Mouse (Mus musculus): ENCODE measurements around the gene Glod5. TPM values are rescaled to one million over a fixed set of nuclear protein-coding genes. Genes with fewer than 3 reads are reported as not detected.

The Glod5 gene
- polyA plus RNA-seq, 1 experiment = 1.3 TPM

DNA sequence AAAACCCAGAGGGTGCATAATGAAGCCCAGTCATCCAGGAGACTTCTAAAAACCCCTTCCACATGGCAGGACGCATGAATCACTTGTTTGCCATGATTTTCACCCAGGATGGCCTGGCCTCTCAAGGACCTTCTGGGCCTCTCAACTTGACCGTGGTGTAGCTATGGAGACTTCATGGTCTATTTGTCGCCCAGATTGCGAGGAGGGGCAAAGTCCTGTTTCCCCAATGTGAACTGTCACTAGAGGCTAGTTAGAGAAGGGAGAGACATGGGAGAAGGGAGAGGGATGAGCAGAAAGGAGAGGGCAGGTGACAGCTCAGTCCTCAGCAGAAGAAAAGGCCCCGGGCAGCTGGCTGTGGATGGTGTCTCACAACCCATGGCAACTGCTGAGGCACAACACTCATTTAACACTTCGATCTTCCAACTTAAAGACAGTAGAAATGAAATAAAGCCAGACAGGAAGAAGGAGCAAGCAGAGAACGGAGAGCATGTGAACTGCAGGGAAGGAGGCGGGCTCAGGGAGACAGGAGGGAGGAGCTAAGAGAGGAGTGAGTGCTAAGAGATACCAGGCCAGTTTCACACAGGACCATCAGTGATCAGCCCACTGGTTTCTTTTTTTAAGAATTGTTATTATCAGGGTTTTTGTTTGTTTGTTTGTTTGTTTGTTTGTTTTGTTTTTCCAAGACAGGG lies 25.8 kb downstream of the Glod5 start:
- Histone ChIP-seq H3K27ac (ENCODE audit: insufficient read depth, low read length) (no peak overlapping the region), H3K4me1 (ENCODE audit: control insufficient read depth, insufficient read depth, low read length) (no peaks in the 10 kb centered on the region), H3K27me3 (ENCODE audit: control insufficient read depth, insufficient read depth, low read length) (no peaks in the 10 kb centered on the region), H3K4me3 (replicated peaks; ENCODE audit: insufficient read depth, low read depth, low read length) (no peak overlapping the region)
- no peak for TF ChIP-seq CTCF (IDR thresholded peaks at IDR 0.05; ENCODE audit: borderline replicate concordance, insufficient read depth, low read depth, low read length)
- no peak for TF ChIP-seq POLR2A (IDR thresholded peaks at IDR 0.05; ENCODE audit: borderline replicate concordance, insufficient read depth, low read length)
- WGBS = 40% methylated on average over 8 of the region's 8 CpGs
- DNase-seq = no peak

DNA sequence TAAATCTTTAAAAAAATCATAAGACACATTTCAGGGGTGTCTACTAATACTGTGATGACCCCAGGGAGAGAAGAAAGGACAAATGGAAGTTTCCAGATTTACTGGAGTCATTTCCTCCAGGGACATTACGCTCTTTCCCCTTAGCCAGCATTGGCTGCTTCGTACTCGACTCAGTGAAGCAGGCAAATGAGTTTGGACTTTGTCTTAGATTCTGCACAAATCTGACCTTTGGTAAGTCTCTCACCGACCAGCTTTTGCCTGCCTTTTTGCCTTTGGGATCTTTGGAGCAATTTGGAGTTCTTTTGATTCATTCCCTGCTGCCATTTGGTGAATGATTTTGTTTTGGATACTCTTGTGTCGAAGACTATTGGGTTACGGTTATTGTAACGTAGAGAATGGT lies 36.9 kb downstream of the Glod5 start:
- WGBS = 88% methylated on average over 7 of the region's 7 CpGs
- Histone ChIP-seq H3K4me1 (ENCODE audit: control insufficient read depth, insufficient read depth, low read length) (no peaks in the 10 kb centered on the region), H3K27ac (ENCODE audit: insufficient read depth, low read length) (no peak overlapping the region), H3K27me3 (ENCODE audit: control insufficient read depth, insufficient read depth, low read length) (no peaks in the 10 kb centered on the region), H3K4me3 (replicated peaks; ENCODE audit: insufficient read depth, low read depth, low read length) (no peak overlapping the region)
- DNase-seq = no peak
- TF ChIP-seq CTCF (IDR thresholded peaks at IDR 0.05; ENCODE audit: borderline replicate concordance, insufficient read depth, low read depth, low read length) (no peak), POLR2A (IDR thresholded peaks at IDR 0.05; ENCODE audit: borderline replicate concordance, insufficient read depth, low read length) (no peak)

DNA sequence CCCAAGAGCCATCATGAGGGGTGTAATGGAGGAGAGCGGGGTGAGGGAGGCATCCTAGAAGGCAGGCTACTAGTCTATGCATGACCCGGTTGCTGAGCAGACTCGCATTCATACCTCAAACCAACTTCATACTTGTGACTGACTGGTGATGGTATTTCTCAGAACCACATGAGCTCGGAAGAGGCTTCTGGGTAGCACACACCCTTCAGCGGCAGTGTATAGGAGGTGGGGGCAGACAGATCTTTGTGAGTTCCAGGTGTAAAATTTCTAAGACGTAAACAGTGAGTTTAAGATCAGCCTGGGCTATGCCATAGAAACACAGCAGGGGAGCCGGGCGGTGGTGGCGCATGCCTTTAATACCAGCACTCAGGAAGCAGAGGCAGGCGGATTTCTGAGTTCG lies 40.4 kb downstream of the Glod5 start, which contains the start of gene Gata1:
Gene Gata1 (minus strand): TSS at position 180 of the 400 bp plus-strand sequence.
- Histone ChIP-seq H3K27ac (ENCODE audit: insufficient read depth, low read length) (no peak within 1 kb of the TSS), H3K4me3 (replicated peaks; ENCODE audit: insufficient read depth, low read depth, low read length) (no peak within 1 kb of the TSS), H3K27me3 (ENCODE audit: control insufficient read depth, insufficient read depth, low read length) (no peaks in the 10 kb centered on the region), H3K4me1 (ENCODE audit: control insufficient read depth, insufficient read depth, low read length) (no peaks in the 10 kb centered on the region)
- no peak for DNase-seq
- 92% methylated on average over 11 of the region's 11 CpGs for WGBS
- no peak for TF ChIP-seq POLR2A (IDR thresholded peaks at IDR 0.05; ENCODE audit: borderline replicate concordance, insufficient read depth, low read length)
- no peak for TF ChIP-seq CTCF (IDR thresholded peaks at IDR 0.05; ENCODE audit: borderline replicate concordance, insufficient read depth, low read depth, low read length)

DNA sequence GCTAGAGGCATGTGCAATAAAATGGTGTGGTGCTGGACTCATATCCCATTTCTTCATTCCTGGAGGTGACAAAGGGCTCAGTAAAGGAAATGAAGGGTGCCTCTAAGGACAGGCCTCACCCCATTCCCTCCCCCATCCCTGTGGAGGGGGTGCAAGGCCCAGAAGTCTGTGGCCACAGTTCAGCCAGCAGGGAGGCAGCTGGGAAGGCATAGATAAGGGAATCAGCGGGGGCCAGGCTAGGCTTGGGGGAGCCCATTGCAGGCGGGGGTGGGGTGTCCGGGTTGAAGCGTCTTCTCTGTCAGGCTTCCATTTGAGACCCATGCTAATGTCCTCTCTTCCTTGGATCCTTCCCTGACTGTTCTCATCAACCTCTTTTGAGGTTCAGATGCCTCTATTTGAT lies 47.0 kb downstream of the Glod5 start:
- H3K4me3 ChIP-seq (replicated peaks; ENCODE audit: insufficient read depth, low read depth, low read length) = no peak overlapping the region
- DNase-seq = no peak
- WGBS = 81% methylated on average over 4 of the region's 4 CpGs
- H3K27ac ChIP-seq (ENCODE audit: insufficient read depth, low read length) = no peak overlapping the region
- no peaks in the 10 kb centered on the region for H3K4me1 ChIP-seq (ENCODE audit: control insufficient read depth, insufficient read depth, low read length)
- TF ChIP-seq CTCF (IDR thresholded peaks at IDR 0.05; ENCODE audit: borderline replicate concordance, insufficient read depth, low read depth, low read length) (no peak), POLR2A (IDR thresholded peaks at IDR 0.05; ENCODE audit: borderline replicate concordance, insufficient read depth, low read length) (no peak)
- no peaks in the 10 kb centered on the region for H3K27me3 ChIP-seq (ENCODE audit: control insufficient read depth, insufficient read depth, low read length)

DNA sequence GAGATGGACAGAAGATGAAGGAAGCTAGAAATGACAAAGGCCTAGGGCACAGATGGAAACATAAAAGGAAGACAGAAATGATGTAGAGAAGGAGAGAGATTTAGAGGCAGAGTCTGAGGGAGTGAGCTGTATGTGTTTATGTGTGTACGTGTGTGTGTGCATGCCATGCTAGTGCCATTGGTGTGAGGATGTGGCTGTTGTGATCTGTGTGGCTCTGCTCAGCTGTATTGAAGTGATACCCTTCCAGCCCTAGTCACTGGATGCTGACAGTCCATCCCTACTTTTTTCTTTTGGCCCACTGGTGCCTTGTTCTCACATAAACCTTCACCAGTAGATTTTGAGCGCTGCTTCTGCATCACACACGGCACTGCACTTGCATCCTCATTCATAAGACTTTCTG lies 49.4 kb downstream of the Glod5 start:
- H3K27ac ChIP-seq (ENCODE audit: insufficient read depth, low read length) = no peak overlapping the region
- H3K27me3 ChIP-seq (ENCODE audit: control insufficient read depth, insufficient read depth, low read length) = no peaks in the 10 kb centered on the region

DNA sequence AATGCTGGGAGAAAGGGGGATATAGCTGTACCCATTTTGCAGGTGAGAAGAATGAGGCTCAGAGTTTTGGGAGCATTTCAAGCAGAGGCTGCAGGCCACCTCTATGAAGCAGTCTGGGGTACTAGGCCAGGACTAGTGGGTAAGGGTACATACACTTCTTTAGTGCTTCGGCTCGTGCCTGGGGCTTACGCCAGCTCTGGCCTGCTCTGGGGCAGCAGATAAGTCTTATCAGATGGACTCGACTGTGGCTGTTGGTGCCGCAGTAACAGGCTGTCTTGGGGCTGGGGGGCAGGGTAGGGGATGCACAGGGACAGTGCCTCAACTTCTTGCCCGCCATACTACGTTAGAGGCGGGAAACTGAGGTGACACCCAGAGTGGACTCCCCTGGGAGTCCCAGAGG lies 50.1 kb downstream of the Glod5 start:
- 89% methylated on average over 8 of the region's 8 CpGs for WGBS
- DNase-seq = no peak
- no peak for TF ChIP-seq POLR2A (IDR thresholded peaks at IDR 0.05; ENCODE audit: borderline replicate concordance, insufficient read depth, low read length)
- TF ChIP-seq CTCF (IDR thresholded peaks at IDR 0.05; ENCODE audit: borderline replicate concordance, insufficient read depth, low read depth, low read length) = no peak

More for the DNA sequence above, 49.4 kb downstream of the Glod5 start:
- Histone ChIP-seq H3K4me3 (replicated peaks; ENCODE audit: insufficient read depth, low read depth, low read length) (no peak overlapping the region), H3K4me1 (ENCODE audit: control insufficient read depth, insufficient read depth, low read length) (no peaks in the 10 kb centered on the region)
- DNase-seq = no peak
- no peak for TF ChIP-seq POLR2A (IDR thresholded peaks at IDR 0.05; ENCODE audit: borderline replicate concordance, insufficient read depth, low read length)
- no peak for TF ChIP-seq CTCF (IDR thresholded peaks at IDR 0.05; ENCODE audit: borderline replicate concordance, insufficient read depth, low read depth, low read length)
- 86% methylated on average over 3 of the region's 3 CpGs for WGBS

DNA sequence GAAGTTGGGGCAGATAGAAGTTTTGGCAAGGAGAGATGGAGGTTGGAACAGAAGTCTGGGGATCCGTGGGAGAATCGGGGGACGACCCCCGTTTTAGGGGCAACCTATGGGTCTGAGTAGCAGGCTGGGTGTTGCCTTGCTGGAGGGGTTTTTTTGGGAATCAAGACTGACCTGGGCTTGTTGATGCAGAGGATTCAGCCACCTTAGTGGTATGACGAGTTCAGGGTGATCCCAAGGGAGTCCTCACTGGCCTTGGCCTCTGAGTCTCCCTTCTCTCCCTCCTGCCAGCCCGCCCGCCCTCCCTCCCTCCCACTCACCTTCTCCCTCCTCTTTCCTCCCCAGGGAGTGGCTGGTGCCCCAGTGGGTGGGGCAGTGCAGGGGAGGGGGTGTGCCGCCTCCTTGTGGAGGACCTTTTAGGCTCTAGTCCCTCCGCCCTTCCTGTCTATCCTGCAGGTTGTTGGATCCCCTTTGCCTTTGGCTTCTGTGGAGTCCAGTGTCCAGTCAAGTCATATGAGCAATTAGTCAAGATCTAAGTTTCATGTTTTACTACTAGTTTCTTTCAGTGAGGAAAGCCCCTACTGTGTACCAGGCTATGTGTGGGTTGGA lies 50.6 kb downstream of the Glod5 start:
- Histone ChIP-seq H3K27me3 (ENCODE audit: control insufficient read depth, insufficient read depth, low read length) (no peaks in the 10 kb centered on the region), H3K27ac (ENCODE audit: insufficient read depth, low read length) (no peak overlapping the region), H3K4me1 (ENCODE audit: control insufficient read depth, insufficient read depth, low read length) (no peaks in the 10 kb centered on the region), H3K4me3 (replicated peaks; ENCODE audit: insufficient read depth, low read depth, low read length) (no peak overlapping the region)
- TF ChIP-seq CTCF (IDR thresholded peaks at IDR 0.05; ENCODE audit: borderline replicate concordance, insufficient read depth, low read depth, low read length) (no peak), POLR2A (IDR thresholded peaks at IDR 0.05; ENCODE audit: borderline replicate concordance, insufficient read depth, low read length) (no peak)
- DNase-seq = no peak
- WGBS = 72% methylated on average over 9 of the region's 9 CpGs

More for the DNA sequence above, 50.1 kb downstream of the Glod5 start:
- Histone ChIP-seq H3K4me1 (ENCODE audit: control insufficient read depth, insufficient read depth, low read length) (no peaks in the 10 kb centered on the region), H3K27me3 (ENCODE audit: control insufficient read depth, insufficient read depth, low read length) (no peaks in the 10 kb centered on the region), H3K27ac (ENCODE audit: insufficient read depth, low read length) (no peak overlapping the region), H3K4me3 (replicated peaks; ENCODE audit: insufficient read depth, low read depth, low read length) (no peak overlapping the region)

DNA sequence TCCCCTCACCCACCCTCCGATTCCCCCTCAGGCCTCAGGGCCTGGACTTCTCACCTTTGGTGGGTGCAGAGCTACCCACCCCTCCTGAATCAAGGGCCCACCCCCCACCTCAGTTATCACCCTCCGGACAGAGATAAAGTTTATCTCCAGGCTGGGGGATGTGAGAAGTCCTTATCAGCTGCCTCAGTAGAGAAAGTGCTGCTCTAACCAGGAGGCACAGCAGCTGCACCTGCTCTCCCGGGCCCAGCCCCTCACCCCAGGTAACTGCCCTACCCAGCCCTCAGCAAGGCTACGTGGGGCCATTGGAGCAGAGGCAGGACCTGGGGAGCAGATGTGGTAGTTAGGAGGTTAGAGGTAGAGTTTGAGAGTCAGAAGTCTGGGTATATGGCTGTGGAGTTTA lies 52.1 kb downstream of the Glod5 start:
- no peak for TF ChIP-seq POLR2A (IDR thresholded peaks at IDR 0.05; ENCODE audit: borderline replicate concordance, insufficient read depth, low read length)
- TF ChIP-seq CTCF (IDR thresholded peaks at IDR 0.05; ENCODE audit: borderline replicate concordance, insufficient read depth, low read depth, low read length) = no peak
- Histone ChIP-seq H3K4me1 (ENCODE audit: control insufficient read depth, insufficient read depth, low read length) (no peaks in the 10 kb centered on the region), H3K27me3 (ENCODE audit: control insufficient read depth, insufficient read depth, low read length) (no peaks in the 10 kb centered on the region), H3K27ac (ENCODE audit: insufficient read depth, low read length) (no peak overlapping the region), H3K4me3 (replicated peaks; ENCODE audit: insufficient read depth, low read depth, low read length) (no peak overlapping the region)
- no peak for DNase-seq
- WGBS = 92% methylated on average over 4 of the region's 4 CpGs

Data from cerebellum, adult 2 months (tissue).